Mouse (Mus musculus): Measurements from ENCODE around the gene Gsg1.

Gene Gsg1

DNA sequence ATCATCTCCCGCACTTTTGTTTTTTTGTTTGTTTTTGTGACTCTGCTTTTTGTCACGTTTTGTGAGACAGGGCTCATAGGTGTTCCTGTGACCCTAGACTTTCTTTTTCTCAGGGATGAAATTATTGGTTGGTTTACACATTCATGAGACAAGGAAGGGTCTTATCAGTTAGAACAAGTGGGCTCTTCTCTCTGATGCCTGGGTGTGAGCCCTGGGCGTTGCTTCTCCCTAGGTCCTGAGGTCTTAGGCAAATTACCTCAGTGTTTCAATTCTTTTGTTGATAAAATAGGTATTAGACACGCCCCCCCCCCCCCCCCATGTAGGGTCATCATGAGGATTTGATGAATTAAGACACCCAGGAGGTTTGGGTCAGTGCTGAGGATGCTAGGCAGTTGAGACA, 49.3 kb downstream of the Gsg1 start:
- no peak for DNase-seq (ENCODE audit: low spot score)

DNA sequence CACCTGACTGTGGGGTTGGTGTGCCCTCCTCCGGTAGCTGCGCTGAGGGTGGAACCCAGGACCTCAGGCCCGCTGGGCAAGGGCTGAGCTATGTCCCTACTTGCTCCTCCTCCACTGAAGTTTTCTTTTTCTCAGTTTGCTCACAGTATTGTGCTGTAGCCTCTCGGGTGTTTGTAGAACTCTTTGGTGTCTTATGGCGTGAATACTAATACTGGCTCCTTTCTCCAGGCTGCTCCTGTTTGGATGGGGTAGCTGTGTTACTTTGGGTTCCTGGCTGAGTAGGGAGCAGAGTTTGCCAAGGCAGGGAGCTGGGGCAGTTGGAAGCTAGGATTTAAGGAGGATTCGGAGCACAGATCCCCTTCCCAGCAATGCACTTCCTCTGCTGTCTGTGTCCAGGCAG, 50.4 kb downstream of the Gsg1 start:
- no peak for DNase-seq (ENCODE audit: low spot score)

DNA sequence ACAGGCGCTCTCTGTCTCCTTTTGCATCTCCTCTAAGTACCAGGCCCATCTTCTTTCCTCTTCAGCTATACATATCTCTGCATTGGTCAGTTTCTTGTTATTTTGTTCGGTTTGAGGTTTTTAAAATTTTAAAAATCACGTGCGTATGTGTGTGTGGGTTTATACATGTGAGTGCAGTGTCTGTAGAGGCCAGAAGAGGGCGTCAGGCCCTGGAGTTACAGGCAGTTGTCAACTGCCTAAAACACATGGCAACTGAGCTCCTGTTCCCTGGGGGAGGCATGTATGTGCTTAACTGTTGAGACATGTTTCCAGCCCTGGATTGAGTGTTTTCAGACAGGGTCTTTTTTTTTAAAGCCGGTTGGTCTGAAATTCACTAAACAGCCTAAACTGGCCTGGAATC, 51.5 kb downstream of the Gsg1 start:
- no peak for DNase-seq (ENCODE audit: low spot score)

DNA sequence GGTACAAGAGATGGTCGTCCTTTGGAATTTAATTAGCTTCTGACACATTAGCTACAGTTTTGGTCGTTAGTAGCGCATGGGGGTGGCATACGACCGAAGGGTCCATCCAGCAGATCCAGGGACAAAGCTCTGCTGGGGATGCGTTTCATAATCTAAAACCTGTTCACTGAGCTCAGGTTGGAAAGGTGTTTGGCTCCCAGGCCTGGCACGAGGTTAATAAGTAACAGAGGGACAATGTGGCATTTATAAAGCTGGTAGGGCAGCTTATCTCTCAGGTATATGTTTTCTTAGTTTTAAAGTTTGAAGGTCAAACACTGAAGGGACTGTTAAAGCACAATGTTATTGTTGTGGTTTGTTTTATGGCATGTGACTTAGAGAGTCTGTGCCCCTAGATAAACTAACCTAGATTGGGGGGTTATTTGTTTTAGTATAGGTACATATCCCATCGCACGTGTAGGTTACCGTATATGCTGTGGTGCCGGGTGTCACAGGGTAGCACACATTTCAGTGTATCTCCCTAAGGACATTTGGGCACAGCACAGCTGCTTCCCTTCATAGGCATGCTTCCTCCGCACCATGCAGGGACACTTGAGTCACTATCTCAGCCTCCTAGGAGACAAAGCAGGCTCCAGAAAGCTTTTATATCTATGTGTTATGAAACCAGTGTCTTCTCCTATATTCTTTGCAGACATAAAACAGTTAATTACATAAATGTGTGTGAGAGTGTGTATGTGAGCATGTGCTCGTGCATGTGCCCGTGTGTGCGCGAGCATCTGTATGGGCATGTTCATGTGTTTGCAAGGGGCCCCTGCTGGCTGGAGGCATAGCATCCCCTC, 53.8 kb downstream of the Gsg1 start:
- no peak for DNase-seq (ENCODE audit: low spot score)

DNA sequence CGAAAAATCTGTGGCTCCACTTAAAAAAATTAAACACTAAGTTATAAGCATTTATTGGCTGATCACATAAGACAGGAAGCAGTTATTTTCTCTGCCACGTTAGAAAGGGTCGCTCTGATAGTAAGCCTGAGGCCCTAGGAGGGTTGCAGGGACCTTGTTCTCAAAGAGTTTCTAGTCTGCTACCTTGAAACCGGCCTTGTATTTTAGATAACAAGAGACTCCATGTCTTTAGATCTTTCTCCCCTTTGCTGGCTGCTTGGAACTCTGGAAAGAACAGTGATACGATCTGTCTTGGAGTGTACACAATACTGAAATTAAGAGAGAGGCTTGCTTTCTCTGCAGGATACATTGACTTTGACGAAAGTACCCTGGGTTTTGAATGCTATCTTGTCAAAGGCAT, 55.4 kb downstream of the Gsg1 start:
- no peak for DNase-seq (ENCODE audit: low spot score)

DNA sequence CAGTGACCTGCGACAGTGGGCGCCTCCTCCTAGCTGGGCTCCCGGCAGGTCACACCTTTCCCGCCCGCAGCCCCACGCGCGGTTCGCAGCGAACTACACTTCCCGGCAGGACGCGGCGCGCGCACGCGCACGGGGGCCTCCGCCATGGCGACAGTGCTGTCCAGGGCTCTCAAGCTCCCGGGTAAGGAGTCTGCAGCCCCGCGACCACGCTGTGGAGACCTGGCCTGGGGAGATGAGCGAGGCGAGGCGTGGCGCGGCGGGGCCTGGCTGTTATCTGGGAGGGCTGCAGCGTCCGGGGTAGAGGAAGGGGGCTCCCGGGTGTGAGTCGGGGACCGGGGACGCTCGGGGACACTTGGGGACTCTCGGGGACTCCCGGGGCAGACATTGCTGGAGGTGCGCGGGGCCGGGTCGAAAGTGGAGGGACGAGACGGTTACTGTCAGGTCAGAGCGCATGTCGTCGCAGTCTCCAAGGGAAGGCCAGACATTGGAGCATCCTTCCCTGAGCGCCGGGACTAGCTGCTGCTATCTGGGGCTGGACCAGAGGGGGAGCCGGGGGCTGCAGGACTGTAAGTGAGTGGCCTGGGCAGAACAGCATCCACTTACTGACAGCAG, 56.1 kb downstream of the Gsg1 start, which contains the start of the genes Fam234b and Hebp1:
Gene Fam234b (plus strand): TSS at position 57 of the 612 bp plus-strand sequence.
Gene Hebp1 (minus strand): TSS at position 102 of the 612 bp plus-strand sequence.
- DNase-seq (ENCODE audit: low spot score) = peak; percentile 51

DNA sequence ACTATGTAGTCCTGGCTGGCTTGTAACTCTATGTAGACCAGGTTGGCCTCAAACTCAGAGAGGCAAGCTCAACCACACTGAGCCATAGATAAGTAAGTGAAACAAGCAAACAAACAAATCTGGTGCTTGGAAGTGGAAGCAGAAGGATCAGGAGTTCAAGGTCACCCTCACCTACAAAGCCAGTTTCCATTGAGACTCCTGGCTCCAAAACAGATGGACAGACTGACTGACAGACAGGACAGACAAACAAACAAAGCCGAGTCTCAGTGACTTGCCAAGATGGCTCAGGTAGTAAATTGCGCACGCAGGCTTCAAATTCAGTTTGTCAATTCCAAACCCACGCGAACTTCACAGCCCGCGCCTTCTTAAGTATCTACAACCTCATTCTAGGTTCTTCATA, 56.7 kb downstream of the Gsg1 start:
- DNase-seq (ENCODE audit: low spot score) = no peak

DNA sequence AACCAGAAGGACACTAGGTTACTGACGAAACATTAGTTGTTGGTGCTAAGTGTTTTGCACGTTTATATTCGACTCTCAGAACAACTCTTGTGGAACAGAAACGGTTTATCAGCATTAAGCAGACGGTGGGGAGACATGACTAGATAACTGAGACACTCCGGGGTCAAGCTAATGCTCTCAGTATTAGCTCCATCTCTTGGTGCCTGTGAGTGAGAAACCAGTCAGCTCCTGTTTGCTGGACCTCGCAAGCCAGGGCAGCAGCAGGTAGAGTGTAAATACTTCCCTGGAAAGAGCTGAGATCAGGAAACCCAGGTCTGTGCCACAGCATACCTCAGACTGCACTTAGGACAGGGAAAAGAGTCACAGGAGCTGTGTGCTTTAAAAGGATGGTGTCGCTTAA, 57.4 kb downstream of the Gsg1 start:
- DNase-seq (ENCODE audit: low spot score) = no peak

DNA sequence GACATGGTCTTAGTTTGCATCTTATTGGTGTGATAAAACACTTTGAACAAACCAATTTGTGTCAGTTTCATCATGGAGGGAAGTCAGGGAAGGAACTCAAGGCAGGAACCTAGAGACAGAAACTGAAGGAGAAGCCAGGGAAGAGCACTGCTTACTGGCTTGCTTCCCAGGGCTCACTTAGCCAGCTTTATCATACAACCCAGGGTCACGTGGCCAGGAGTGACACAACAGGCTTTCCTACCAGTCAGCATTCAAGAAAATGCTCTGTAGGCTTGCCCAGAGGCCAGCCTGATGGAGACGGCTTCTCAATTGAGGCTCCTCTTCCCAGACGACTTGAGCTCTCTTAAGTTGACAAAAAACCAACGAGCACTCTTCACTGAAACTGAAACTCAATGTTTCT, 59.2 kb downstream of the Gsg1 start:
- no peak for DNase-seq (ENCODE audit: low spot score)

DNA sequence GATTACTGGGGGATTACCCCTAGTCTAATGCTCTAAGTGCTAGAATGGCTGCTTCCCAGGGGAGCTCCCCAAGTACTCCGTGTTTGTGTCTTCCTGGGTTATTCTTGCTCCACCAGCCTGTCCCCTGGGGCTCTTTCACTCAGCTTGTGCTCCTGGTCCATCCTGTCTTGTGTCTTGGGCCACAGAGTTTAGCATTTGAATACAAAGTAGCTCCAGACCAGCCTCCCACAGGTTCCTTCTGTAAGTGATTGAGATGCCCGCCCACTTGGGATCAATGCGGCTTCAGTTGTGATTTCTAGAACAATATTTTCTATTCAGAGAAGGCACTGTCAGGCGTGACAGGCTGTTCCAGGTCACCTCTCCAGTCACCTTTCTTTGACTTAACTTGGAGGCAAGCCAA, 60.4 kb downstream of the Gsg1 start:
- no peak for DNase-seq (ENCODE audit: low spot score)

DNA sequence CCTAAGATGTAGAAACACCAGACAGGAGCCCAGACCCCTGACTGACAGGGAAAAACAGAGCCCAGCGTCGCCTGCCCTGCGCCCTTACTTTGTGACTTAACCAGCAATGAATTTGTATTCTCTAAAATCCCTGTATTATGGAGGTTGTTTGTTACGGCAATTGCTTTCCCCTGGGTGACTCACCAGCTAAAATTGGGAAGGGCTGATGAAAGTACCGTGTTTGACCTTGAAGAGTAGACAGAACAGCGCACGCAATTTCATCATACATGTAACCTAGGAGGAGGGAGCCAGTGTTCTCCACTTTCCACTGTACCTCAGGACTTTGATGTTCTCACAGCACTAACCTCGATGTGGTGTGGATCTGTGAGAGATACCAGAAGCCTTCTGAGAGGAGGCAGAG, 61.2 kb downstream of the Gsg1 start:
- no peak for DNase-seq (ENCODE audit: low spot score)

DNA sequence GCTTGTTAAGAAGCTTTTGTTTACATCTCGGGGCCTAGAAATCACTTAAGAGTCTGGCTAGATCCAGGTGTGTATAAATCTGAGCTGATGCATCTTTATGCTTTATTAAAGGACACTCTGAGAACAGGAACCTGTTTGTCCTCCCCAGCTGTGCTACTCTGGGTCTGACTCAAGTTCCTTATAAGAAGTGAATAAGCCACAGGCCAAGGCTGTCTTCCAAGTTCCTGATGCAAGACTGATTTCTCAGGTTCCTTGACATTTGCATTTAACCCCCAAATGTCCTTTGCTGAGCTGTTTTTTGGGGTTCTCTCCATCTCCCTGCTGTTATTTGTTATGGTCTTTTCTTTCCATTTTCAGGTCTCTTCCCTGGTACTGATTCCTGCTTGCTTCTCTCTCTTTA, 62.2 kb downstream of the Gsg1 start:
- DNase-seq (ENCODE audit: low spot score) = no peak

DNA sequence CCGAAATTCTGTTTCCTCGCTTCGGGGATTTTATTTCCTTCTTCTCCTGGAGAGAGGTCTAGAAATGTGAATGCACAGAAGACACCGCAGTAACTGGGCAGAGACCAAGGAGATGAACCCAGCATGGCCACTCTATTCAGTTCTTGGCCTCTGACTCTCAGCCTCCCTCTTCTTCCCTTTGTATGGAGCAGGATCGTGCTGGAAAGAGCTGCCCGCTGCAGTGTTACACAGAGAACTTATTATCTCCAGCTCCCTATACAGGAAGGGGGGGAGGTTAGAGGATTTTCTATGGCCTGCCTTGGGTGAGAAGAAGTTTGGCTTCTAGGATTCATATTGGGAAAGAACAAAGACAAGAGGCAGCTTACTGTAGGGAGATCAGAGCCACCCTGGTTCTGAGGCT, 64.0 kb downstream of the Gsg1 start:
- DNase-seq (ENCODE audit: low spot score) = no peak

DNA sequence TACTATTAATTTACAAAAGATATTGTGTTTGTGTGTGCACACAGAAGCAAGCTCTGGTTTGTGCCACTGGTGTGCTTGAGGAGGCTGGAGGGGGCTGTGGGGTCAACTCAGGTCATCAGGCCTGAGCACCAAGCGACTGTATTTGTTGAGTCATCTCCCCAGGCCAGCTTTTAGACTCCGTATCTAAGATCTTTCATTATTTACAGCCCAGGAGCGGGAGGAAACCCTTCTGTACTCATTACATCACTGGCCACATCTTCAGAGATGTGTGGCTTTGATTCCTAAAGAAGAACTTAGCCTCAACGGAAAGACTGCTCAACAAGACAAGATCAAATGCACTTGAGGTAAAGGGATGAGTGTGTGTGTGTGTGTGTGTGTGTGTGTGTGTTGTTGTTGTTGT, 65.5 kb downstream of the Gsg1 start:
- DNase-seq (ENCODE audit: low spot score) = no peak

Measured in ovary, postnatal 10 days (tissue).